ENCODE assay signal across 9 mouse cellular contexts in genomic region chr11:76358628-76359320, GRCm38 (mm10). TPM values are rescaled to one million over a fixed set of nuclear protein-coding genes. Genes with fewer than 3 reads are reported as not detected.
A peak's percentile ranks its signal among the peaks of the same experiment; 100 is the strongest.
DNase-seq lines count a peak whose midpoint lies in the region; ATAC-seq and TF ChIP-seq lines count a peak whose summit lies in the region.
"Had no signal": no experiment of that assay in that cellular context is flagged by ENCODE, and none has a peak within 500 bp of the region (broad histone marks: within the 10 kb centered on the region; RNA-seq: fewer than 3 reads in every experiment).

No protein-coding gene starts in this region.

- H3K4me2 ChIP-seq in kidney, embryonic 16.5 days (replicated peaks; ENCODE audit: low read depth, low read length): 0 out of 2 replicates have a peak overlapping the region, but pooled peaks have one; percentile 5
- no peak overlapping the region for H3K4me2 ChIP-seq in heart, embryonic 11.5 days
- H3K4me2 ChIP-seq in limb, embryonic 13.5 days (replicated peaks): peak overlapping the region; percentile 30
- no peak overlapping the region for H3K4me2 ChIP-seq in liver, embryonic 12.5 days

- no peak overlapping the region for H3K4me3 ChIP-seq in kidney, embryonic 16.5 days (ENCODE audit: low read length)
- no peak overlapping the region for H3K4me3 ChIP-seq in heart, embryonic 11.5 days (ENCODE audit: low read depth, low read length)
- H3K4me3 ChIP-seq in limb, embryonic 13.5 days: no peak overlapping the region
- no peak overlapping the region for H3K4me3 ChIP-seq in liver, embryonic 12.5 days
- H3K4me3 ChIP-seq in thymus, adult 2 months (ENCODE audit: control insufficient read depth, insufficient read depth, low read length): no peak overlapping the region

- TF ChIP-seq CTCF in brain, embryonic 14.5 days (IDR thresholded peaks at IDR 0.05; ENCODE audit: borderline replicate concordance, extremely low read depth, insufficient read depth, insufficient read length): no peak
- TF ChIP-seq CTCF in thymus, adult 2 months (IDR thresholded peaks at IDR 0.05; ENCODE audit: borderline replicate concordance, control insufficient read depth, extremely low read depth, insufficient read depth, low read length, poor library complexity): no peak

- peak overlapping the region; percentile 2; the same call in 1 of the 2 replicates for H3K27ac ChIP-seq in kidney, embryonic 16.5 days (ENCODE audit: low read length)
- H3K27ac ChIP-seq in heart, embryonic 11.5 days (ENCODE audit: low read depth, low read length): 0 out of 2 replicates have a peak overlapping the region, but pooled peaks have one; percentile 11
- H3K27ac ChIP-seq in limb, embryonic 13.5 days: no peak overlapping the region
- no peak overlapping the region for H3K27ac ChIP-seq in liver, embryonic 12.5 days
- no peak overlapping the region for H3K27ac ChIP-seq in thymus, adult 2 months (ENCODE audit: control insufficient read depth, insufficient read depth, low read length)

- H3K9me3 ChIP-seq in kidney, embryonic 16.5 days (ENCODE audit: low read length): no peaks in the 10 kb centered on the region
- no peaks in the 10 kb centered on the region for H3K9me3 ChIP-seq in heart, embryonic 11.5 days (replicated peaks; ENCODE audit: control insufficient read depth, low read length)
- no peaks in the 10 kb centered on the region for H3K9me3 ChIP-seq in limb, embryonic 13.5 days
- H3K9me3 ChIP-seq in liver, embryonic 12.5 days (replicated peaks): no peaks in the 10 kb centered on the region

- TF ChIP-seq POLR2A in brain, embryonic 14.5 days (IDR thresholded peaks at IDR 0.05; ENCODE audit: borderline replicate concordance, extremely low read depth, insufficient read depth, insufficient read length, poor library complexity, severe bottlenecking): no peak
- no peak for TF ChIP-seq POLR2A in thymus, adult 2 months (IDR thresholded peaks at IDR 0.05; ENCODE audit: control insufficient read depth, extremely low read depth, insufficient read depth, low read length, poor library complexity)

- H3K27me3 ChIP-seq in kidney, embryonic 16.5 days (ENCODE audit: insufficient read depth, low read length): no peaks in the 10 kb centered on the region
- H3K27me3 ChIP-seq in heart, embryonic 11.5 days (ENCODE audit: control insufficient read depth, insufficient read depth, low read length): no peaks in the 10 kb centered on the region
- H3K27me3 ChIP-seq in limb, embryonic 13.5 days: peaks cover 3% of the 10 kb centered on the region; the same call in 1 of the 2 replicates
- no peaks in the 10 kb centered on the region for H3K27me3 ChIP-seq in liver, embryonic 12.5 days (replicated peaks)
- no peaks in the 10 kb centered on the region for H3K27me3 ChIP-seq in thymus, adult 2 months (ENCODE audit: control insufficient read depth, insufficient read depth, low read length)

- WGBS in kidney, embryonic 16.5 days: 59% methylated on average over 14 of the region's 14 CpGs
- 55% methylated on average over 14 of the region's 14 CpGs for WGBS in heart, embryonic 11.5 days (ENCODE audit: insufficient replicate concordance)
- 16% methylated on average over 14 of the region's 14 CpGs for WGBS in limb, embryonic 13.5 days
- 70% methylated on average over 14 of the region's 14 CpGs for WGBS in liver, embryonic 12.5 days (ENCODE audit: insufficient replicate concordance)
- WGBS in thymus, adult 2 months: 94% methylated on average over 14 of the region's 14 CpGs

- H3K4me1 ChIP-seq in kidney, embryonic 16.5 days (ENCODE audit: insufficient read depth, low read length): peaks cover 74% of the 10 kb centered on the region
- peaks cover 54% of the 10 kb centered on the region for H3K4me1 ChIP-seq in heart, embryonic 11.5 days (ENCODE audit: control insufficient read depth, insufficient read depth, low read length)
- peaks cover 90% of the 10 kb centered on the region for H3K4me1 ChIP-seq in limb, embryonic 13.5 days
- no peaks in the 10 kb centered on the region for H3K4me1 ChIP-seq in liver, embryonic 12.5 days
- no peaks in the 10 kb centered on the region for H3K4me1 ChIP-seq in thymus, adult 2 months (replicated peaks; ENCODE audit: control insufficient read depth, insufficient read depth, low read length)

- H3K9ac ChIP-seq in kidney, embryonic 16.5 days (replicated peaks; ENCODE audit: low read length): no peak overlapping the region
- H3K9ac ChIP-seq in heart, embryonic 11.5 days (ENCODE audit: low read depth, low read length): no peak overlapping the region
- H3K9ac ChIP-seq in limb, embryonic 13.5 days: no peak overlapping the region
- H3K9ac ChIP-seq in liver, embryonic 12.5 days: no peak overlapping the region
- H3K9ac ChIP-seq: liver, postnatal 0 days had no signal

- H3K36me3 ChIP-seq in kidney, embryonic 16.5 days (ENCODE audit: insufficient read depth, low read length): no peaks in the 10 kb centered on the region
- H3K36me3 ChIP-seq in heart, embryonic 11.5 days (ENCODE audit: control insufficient read depth, insufficient read depth, low read length): no peaks in the 10 kb centered on the region
- no peaks in the 10 kb centered on the region for H3K36me3 ChIP-seq in limb, embryonic 13.5 days
- no peaks in the 10 kb centered on the region for H3K36me3 ChIP-seq in liver, embryonic 12.5 days
- H3K36me3 ChIP-seq in thymus, adult 2 months (ENCODE audit: control insufficient read depth, insufficient read depth, low read length): no peaks in the 10 kb centered on the region

- no peak for DNase-seq in kidney, adult 9 months
- peak; percentile 59 for DNase-seq in brain, embryonic 14.5 days (ENCODE audit: low read depth)
- DNase-seq in thymus, adult 2 months: no peak
- DNase-seq: gastrocnemius, postnatal 10 days; liver, postnatal 0 days had no signal

- ATAC-seq in kidney, embryonic 16.5 days (ENCODE audit: low FRiP score, low TSS enrichment): no peak
- no peak for ATAC-seq in heart, embryonic 11.5 days (replicated peaks; ENCODE audit: insufficient number of reproducible peaks, low FRiP score, low TSS enrichment)
- peak; percentile 29; the same call in 1 of the 2 replicates for ATAC-seq in limb, embryonic 13.5 days (ENCODE audit: low FRiP score, low read depth)
- no peak for ATAC-seq in liver, embryonic 12.5 days
- ATAC-seq: liver, postnatal 0 days had no signal

RNA-seq across cellular contexts. Expression of gene Nxn, which starts 40.2 kb away (rescaled TPM):
- polyA plus RNA-seq in kidney, embryonic 16.5 days (2015; fragmentation: Nextera tagmentation; extraction: Ambion mirVana): 26.9 and 29.5 TPM in 2 replicates
- polyA plus RNA-seq in brain, embryonic 14.5 days (2012; rRNA removed): 33.9 and 40.9 TPM in 2 replicates
- polyA plus RNA-seq in heart, embryonic 11.5 days (2014; fragmentation: Nextera tagmentation; extraction: Ambion mirVana): 21.6 and 24.8 TPM in 2 replicates
- polyA plus RNA-seq in limb, embryonic 13.5 days (2015; fragmentation: Nextera tagmentation; extraction: Ambion mirVana): 55.4 and 57.6 TPM in 2 replicates
- 6.0 and 6.9 TPM in 2 replicates for polyA plus RNA-seq in liver, embryonic 12.5 days (2016; fragmentation: Nextera tagmentation; extraction: Ambion mirVana)
- polyA plus RNA-seq in thymus, adult 2 months (2012; rRNA removed): 24.7 and 25.3 TPM in 2 replicates

RNA-seq across cellular contexts. Expression of gene Timm22, which starts 48.0 kb away (rescaled TPM):
- 106 and 112 TPM in 2 replicates for polyA plus RNA-seq in kidney, embryonic 16.5 days (2015; fragmentation: Nextera tagmentation; extraction: Ambion mirVana)
- 32.5 and 36.8 TPM in 2 replicates for polyA plus RNA-seq in brain, embryonic 14.5 days (2012; rRNA removed)
- 108 and 110 TPM in 2 replicates for polyA plus RNA-seq in heart, embryonic 11.5 days (2014; fragmentation: Nextera tagmentation; extraction: Ambion mirVana)
- polyA plus RNA-seq in limb, embryonic 13.5 days (2015; fragmentation: Nextera tagmentation; extraction: Ambion mirVana): 125 and 126 TPM in 2 replicates
- polyA plus RNA-seq in liver, embryonic 12.5 days (2016; fragmentation: Nextera tagmentation; extraction: Ambion mirVana): 59.4 and 63.6 TPM in 2 replicates
- 18.0 and 20.4 TPM in 2 replicates for polyA plus RNA-seq in thymus, adult 2 months (2012; rRNA removed)

Comparison
In these comparisons a context has a peak if more than half of its experiments do, and no peak if none do; other contexts are left out.
1. H3K27ac ChIP-seq: peak in kidney, embryonic 16.5 days (single experiment) and heart, embryonic 11.5 days (single experiment); none in limb, embryonic 13.5 days (single experiment), liver, embryonic 12.5 days (single experiment) and thymus, adult 2 months (single experiment).
2. H3K4me2 ChIP-seq: peak in kidney, embryonic 16.5 days (single experiment) and limb, embryonic 13.5 days (single experiment); none in heart, embryonic 11.5 days (single experiment) and liver, embryonic 12.5 days (single experiment).